Mouse (Mus musculus) c-Kit-positive CD71-negative TER-119-negative erythroid progenitor cells, embryonic 14.5 days (primary cell): ENCODE results near the gene Gm13271.
"Not testable (repeated sequence)": the region's sequence is repeated elsewhere in the genome, so short reads cannot be mapped to it uniquely, and the experiment has no call there.

Source experiments
- DNase-seq: peaks from one replicate; pipeline ENCODE4 v3.0.0-alpha.2; 2013; ENCODE audit warnings: low read depth

Gm13271 gene

DNA sequence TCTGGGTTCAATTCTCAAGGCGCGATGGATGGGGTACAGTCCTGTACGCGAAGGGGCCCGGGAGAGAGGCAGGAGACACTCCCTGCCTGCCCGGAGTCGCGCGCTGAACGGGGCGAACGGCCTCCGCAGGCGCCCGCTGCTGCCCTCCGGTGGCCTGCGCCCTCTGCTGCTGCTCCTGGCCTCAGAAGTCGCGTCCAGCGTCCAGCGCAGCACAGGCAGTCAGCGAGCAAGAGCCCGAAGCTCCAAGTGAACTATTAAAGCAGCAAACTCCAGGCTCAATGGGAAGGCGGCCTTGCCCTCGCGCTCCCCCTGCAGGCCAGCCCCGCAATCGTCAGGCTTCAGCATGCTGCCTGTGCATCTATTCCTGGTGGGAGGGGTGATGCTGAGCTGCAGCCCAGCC is 5.8 kb downstream of the Gm13271 start:
- DNase-seq, result not testable (repeated sequence)

GRCm38 (mm10) chr4:88761776-88762175 is 7.1 kb downstream of the Gm13271 start:
- not testable (repeated sequence) for DNase-seq

GRCm38 (mm10) chr4:88762341-88762740 is 7.7 kb downstream of the Gm13271 start:
- not testable (repeated sequence) for DNase-seq

DNA sequence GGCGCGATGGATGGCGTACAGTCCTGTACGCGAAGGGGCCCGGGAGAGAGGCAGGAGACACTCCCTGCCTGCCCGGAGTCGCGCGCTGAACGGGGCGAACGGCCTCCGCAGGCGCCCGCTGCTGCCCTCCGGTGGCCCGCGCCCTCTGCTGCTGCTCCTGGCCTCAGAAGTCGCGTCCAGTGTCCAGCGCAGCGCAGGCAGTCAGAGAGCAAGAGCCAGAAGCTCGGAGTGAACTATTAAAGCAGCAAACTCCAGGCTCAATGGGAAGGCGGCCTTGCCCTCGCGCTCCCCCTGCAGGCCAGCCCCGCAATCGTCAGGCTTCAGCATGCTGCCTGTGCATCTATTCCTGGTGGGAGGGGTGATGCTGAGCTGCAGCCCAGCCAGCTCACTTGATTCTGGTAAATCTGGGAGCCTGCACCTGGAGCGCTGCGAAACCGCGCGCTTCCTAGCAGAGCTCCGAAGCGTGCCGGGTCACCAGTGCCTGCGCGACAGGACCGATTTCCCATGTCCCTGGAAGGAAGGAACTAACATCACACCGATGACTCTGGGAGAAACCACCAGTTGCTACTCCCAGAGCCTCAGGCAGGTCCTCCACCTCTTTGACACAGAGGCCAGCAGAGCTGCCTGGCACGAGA is 8.8 kb downstream of the Gm13271 start:
- DNase-seq, result not testable (repeated sequence)

DNA sequence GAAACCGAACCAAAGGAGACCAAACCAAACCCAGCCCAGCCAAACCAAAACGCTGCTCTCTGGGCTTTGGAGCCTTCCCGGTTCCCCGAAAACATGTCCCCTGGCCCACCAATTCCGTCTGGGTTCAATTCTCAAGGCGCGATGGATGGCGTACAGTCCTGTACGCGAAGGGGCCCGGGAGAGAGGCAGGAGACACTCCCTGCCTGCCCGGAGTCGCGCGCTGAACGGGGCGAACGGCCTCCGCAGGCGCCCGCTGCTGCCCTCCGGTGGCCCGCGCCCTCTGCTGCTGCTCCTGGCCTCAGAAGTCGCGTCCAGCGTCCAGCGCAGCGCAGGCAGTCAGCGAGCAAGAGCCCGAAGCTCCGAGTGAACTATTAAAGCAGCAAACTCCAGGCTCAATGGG is 18.9 kb downstream of the Gm13271 start, which contains the start of gene Gm13290:
TSS of gene Gm13290 (plus strand) at position 301 of the 400 bp plus-strand sequence.
- not testable (repeated sequence) for DNase-seq

- not testable (repeated sequence) for DNase-seq
Measured at GRCm38 (mm10) chr4:88776622-88777021, 22.0 kb downstream of the Gm13271 start, which contains the start of gene Gm13289. Gene Gm13289 (plus strand): TSS chr4:88776922.

- not testable (repeated sequence) for DNase-seq
Measured at GRCm38 (mm10) chr4:88779550-88779949, 24.9 kb downstream of the Gm13271 start, which contains the start of gene Gm13272. Gene Gm13272 (plus strand): TSS chr4:88779850.

- not testable (repeated sequence) for DNase-seq
Measured at GRCm38 (mm10) chr4:88780320-88780719, 25.7 kb downstream of the Gm13271 start.

- not testable (repeated sequence) for DNase-seq
Measured at GRCm38 (mm10) chr4:88781831-88782230, 27.2 kb downstream of the Gm13271 start, which contains the start of gene Ifnz. Gene Ifnz (plus strand): TSS chr4:88782131.

DNA sequence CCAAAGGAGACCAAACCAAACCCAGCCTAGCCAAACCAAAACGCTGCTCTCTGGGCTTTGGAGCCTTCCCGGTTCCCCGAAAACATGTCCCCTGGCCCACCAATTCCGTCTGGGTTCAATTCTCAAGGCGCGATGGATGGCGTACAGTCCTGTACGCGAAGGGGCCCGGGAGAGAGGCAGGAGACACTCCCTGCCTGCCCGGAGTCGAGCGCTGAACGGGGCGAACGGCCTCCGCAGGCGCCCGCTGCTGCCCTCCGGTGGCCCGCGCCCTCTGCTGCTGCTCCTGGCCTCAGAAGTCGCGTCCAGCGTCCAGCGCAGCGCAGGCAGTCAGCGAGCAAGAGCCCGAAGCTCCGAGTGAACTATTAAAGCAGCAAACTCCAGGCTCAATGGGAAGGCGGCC is 27.7 kb downstream of the Gm13271 start:
- not testable (repeated sequence) for DNase-seq

- not testable (repeated sequence) for DNase-seq
Measured at GRCm38 (mm10) chr4:88785409-88785808, 30.7 kb downstream of the Gm13271 start, which contains the start of gene Gm13276. Gene Gm13276 (plus strand): TSS chr4:88785709.

DNA sequence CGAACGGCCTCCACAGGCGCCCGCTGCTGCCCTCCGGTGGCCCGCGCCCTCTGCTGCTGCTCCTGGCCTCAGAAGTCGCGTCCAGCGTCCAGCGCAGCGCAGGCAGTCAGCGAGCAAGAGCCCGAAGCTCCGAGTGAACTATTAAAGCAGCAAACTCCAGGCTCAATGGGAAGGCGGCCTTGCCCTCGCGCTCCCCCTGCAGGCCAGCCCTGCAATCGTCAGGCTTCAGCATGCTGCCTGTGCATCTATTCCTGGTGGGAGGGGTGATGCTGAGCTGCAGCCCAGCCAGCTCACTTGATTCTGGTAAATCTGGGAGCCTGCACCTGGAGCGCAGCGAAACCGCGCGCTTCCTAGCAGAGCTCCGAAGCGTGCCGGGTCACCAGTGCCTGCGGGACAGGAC is 33.7 kb downstream of the Gm13271 start, which contains the start of gene Gm13277:
TSS of gene Gm13277 (plus strand) at position 231 of the 400 bp plus-strand sequence.
- not testable (repeated sequence) for DNase-seq

DNA sequence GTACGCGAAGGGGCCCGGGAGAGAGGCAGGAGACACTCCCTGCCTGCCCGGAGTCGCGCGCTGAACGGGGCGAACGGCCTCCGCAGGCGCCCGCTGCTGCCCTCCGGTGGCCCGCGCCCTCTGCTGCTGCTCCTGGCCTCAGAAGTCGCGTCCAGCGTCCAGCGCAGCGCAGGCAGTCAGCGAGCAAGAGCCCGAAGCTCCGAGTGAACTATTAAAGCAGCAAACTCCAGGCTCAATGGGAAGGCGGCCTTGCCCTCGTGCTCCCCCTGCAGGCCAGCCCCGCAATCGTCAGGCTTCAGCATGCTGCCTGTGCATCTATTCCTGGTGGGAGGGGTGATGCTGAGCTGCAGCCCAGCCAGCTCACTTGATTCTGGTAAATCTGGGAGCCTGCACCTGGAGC is 36.6 kb downstream of the Gm13271 start, which contains the start of gene Gm13278:
TSS of gene Gm13278 (plus strand) at position 301 of the 400 bp plus-strand sequence.
- DNase-seq, result not testable (repeated sequence)

GRCm38 (mm10) chr4:88793936-88794675 is 39.4 kb downstream of the Gm13271 start, which contains the start of gene Gm13275:
Gene Gm13275 (plus strand): TSS chr4:88794487.
- not testable (repeated sequence) for DNase-seq

DNA sequence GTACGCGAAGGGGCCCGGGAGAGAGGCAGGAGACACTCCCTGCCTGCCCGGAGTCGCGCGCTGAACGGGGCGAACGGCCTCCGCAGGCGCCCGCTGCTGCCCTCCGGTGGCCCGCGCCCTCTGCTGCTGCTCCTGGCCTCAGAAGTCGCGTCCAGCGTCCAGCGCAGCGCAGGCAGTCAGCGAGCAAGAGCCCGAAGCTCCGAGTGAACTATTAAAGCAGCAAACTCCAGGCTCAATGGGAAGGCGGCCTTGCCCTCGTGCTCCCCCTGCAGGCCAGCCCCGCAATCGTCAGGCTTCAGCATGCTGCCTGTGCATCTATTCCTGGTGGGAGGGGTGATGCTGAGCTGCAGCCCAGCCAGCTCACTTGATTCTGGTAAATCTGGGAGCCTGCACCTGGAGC is 42.4 kb downstream of the Gm13271 start, which contains the start of gene Gm13279:
TSS of gene Gm13279 (plus strand) at position 301 of the 400 bp plus-strand sequence.
- not testable (repeated sequence) for DNase-seq

DNA sequence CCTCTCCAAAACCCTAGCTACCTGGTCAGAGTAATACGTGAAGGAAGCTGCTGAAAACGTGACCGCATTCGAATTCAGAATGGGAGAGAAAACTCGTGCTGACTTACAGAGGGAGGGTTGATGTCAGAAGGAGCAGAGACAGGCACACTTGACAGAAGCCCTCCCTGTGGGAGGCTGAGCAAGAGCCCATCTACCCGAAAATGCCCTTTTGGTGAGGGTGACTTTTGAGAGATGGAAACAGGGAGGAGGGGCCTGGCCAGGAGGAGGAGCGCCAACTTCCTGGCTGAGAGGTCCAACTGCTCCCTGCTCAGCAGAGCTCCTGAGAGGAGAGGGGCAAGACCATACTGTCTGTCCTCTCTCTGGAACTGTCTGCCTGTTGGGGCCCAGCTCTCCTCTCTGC is 44.7 kb downstream of the Gm13271 start, which contains the start of gene Gm13285:
TSS of gene Gm13285 (plus strand) at position 301 of the 400 bp plus-strand sequence.
- DNase-seq, result not testable (repeated sequence)

DNA sequence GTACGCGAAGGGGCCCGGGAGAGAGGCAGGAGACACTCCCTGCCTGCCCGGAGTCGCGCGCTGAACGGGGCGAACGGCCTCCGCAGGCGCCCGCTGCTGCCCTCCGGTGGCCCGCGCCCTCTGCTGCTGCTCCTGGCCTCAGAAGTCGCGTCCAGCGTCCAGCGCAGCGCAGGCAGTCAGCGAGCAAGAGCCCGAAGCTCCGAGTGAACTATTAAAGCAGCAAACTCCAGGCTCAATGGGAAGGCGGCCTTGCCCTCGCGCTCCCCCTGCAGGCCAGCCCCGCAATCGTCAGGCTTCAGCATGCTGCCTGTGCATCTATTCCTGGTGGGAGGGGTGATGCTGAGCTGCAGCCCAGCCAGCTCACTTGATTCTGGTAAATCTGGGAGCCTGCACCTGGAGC is 48.3 kb downstream of the Gm13271 start, which contains the start of gene Gm13287:
TSS of gene Gm13287 (plus strand) at position 301 of the 400 bp plus-strand sequence.
- DNase-seq, result not testable (repeated sequence)
